8 mouse cellular contexts compared by ENCODE assay signal in genomic region chr8:88520985-88521527, GRCm38 (mm10). TPM values are rescaled to one million over a fixed set of nuclear protein-coding genes. Genes with fewer than 3 reads are reported as not detected.
DNase-seq lines count a peak whose midpoint lies in the region; ATAC-seq lines count a peak whose summit lies in the region.

Gene Nkd1 (plus strand): TSS chr8:88521354.

- H3K4me1 ChIP-seq in forebrain, embryonic 13.5 days: peaks cover 46% of the 10 kb centered on the region
- H3K4me1 ChIP-seq in heart, embryonic 16.5 days (ENCODE audit: control insufficient read depth, insufficient read depth, low read length): peaks cover 16% of the 10 kb centered on the region
- H3K4me1 ChIP-seq in liver, embryonic 15.5 days (replicated peaks): no peaks in the 10 kb centered on the region
- H3K4me1 ChIP-seq in neural tube, embryonic 13.5 days (replicated peaks): peaks cover 53% of the 10 kb centered on the region

- no peaks in the 10 kb centered on the region for H3K36me3 ChIP-seq in forebrain, embryonic 13.5 days (ENCODE audit: poor library complexity, severe bottlenecking)
- H3K36me3 ChIP-seq in heart, embryonic 16.5 days (ENCODE audit: control insufficient read depth, insufficient read depth): no peaks in the 10 kb centered on the region
- H3K36me3 ChIP-seq in liver, embryonic 15.5 days (replicated peaks): no peaks in the 10 kb centered on the region
- H3K36me3 ChIP-seq in neural tube, embryonic 13.5 days: no peaks in the 10 kb centered on the region

- H3K4me3 ChIP-seq in forebrain, embryonic 13.5 days: peak within 1 kb of the TSS; percentile 80
- peak within 1 kb of the TSS; percentile 75 for H3K4me3 ChIP-seq in heart, embryonic 16.5 days (ENCODE audit: low read length)
- H3K4me3 ChIP-seq in liver, embryonic 15.5 days (replicated peaks): peak within 1 kb of the TSS; percentile 55
- H3K4me3 ChIP-seq in neural tube, embryonic 13.5 days: peak within 1 kb of the TSS; percentile 81

- peak; percentile 78 for DNase-seq in layer of hippocampus, adult 11-12 months (ENCODE audit: low spot score)
- no peak for DNase-seq in layer of hippocampus, adult 9-10 months (ENCODE audit: low spot score)
- DNase-seq in kidney, postnatal 36 days: peak; percentile 69 to 90
- DNase-seq in testis, postnatal 10 days (ENCODE audit: low spot score): peak; percentile 97

- WGBS in forebrain, embryonic 13.5 days: 0% methylated on average over 39 of the region's 67 CpGs
- under 1% methylated on average over 61 of the region's 67 CpGs for WGBS in heart, embryonic 16.5 days
- under 1% methylated on average over 60 of the region's 67 CpGs for whole genome bisulfite sequencing in liver, embryonic 15.5 days (ENCODE audit: insufficient replicate concordance)
- under 1% methylated on average over 63 of the region's 67 CpGs for WGBS in neural tube, embryonic 13.5 days

- peak within 1 kb of the TSS; percentile 88 for H3K9ac ChIP-seq in forebrain, embryonic 13.5 days
- peak within 1 kb of the TSS; percentile 78 for H3K9ac ChIP-seq in heart, embryonic 16.5 days (ENCODE audit: low read length)
- peak within 1 kb of the TSS; percentile 30; the same call in 1 of the 2 replicates for H3K9ac ChIP-seq in liver, embryonic 15.5 days
- H3K9ac ChIP-seq in neural tube, embryonic 13.5 days: peak within 1 kb of the TSS; percentile 89

- peak; percentile 89 for ATAC-seq in forebrain, embryonic 13.5 days
- ATAC-seq in heart, embryonic 16.5 days (replicated peaks; ENCODE audit: extremely low read depth, insufficient read depth, low FRiP score): peak; percentile 92
- ATAC-seq in liver, embryonic 15.5 days (ENCODE audit: insufficient read depth): peak; percentile 63
- peak; percentile 89 for ATAC-seq in neural tube, embryonic 13.5 days (ENCODE audit: low read depth)

- H3K27me3 ChIP-seq in forebrain, embryonic 13.5 days: peaks cover 31% of the 10 kb centered on the region; the same call in 1 of the 2 replicates
- peaks cover 19% of the 10 kb centered on the region for H3K27me3 ChIP-seq in heart, embryonic 16.5 days (ENCODE audit: control insufficient read depth, insufficient read depth, low read length)
- peaks cover 71% of the 10 kb centered on the region for H3K27me3 ChIP-seq in liver, embryonic 15.5 days
- H3K27me3 ChIP-seq in neural tube, embryonic 13.5 days: peaks cover 18% of the 10 kb centered on the region; the same call in 1 of the 2 replicates

- H3K27ac ChIP-seq in forebrain, embryonic 13.5 days: peak within 1 kb of the TSS; percentile 54
- no peak within 1 kb of the TSS for H3K27ac ChIP-seq in heart, embryonic 16.5 days (ENCODE audit: low read length)
- no peak within 1 kb of the TSS for H3K27ac ChIP-seq in liver, embryonic 15.5 days (replicated peaks)
- H3K27ac ChIP-seq in neural tube, embryonic 13.5 days (replicated peaks): peak within 1 kb of the TSS; percentile 65

- H3K9me3 ChIP-seq in forebrain, embryonic 13.5 days (replicated peaks): no peaks in the 10 kb centered on the region
- no peaks in the 10 kb centered on the region for H3K9me3 ChIP-seq in heart, embryonic 16.5 days (replicated peaks; ENCODE audit: control insufficient read depth, low read length)
- H3K9me3 ChIP-seq in liver, embryonic 15.5 days (replicated peaks): no peaks in the 10 kb centered on the region
- H3K9me3 ChIP-seq in neural tube, embryonic 13.5 days: no peaks in the 10 kb centered on the region

- peak within 1 kb of the TSS; percentile 98 for H3K4me2 ChIP-seq in forebrain, embryonic 13.5 days
- H3K4me2 ChIP-seq in heart, embryonic 16.5 days (ENCODE audit: low read depth, low read length): peak within 1 kb of the TSS; percentile 98
- peak within 1 kb of the TSS; percentile 75 for H3K4me2 ChIP-seq in liver, embryonic 15.5 days
- H3K4me2 ChIP-seq in neural tube, embryonic 13.5 days: peak within 1 kb of the TSS; percentile 98

RNA-seq across cellular contexts. Expression of gene Nkd1, which starts in this region (rescaled TPM):
- 44.9 and 47.7 TPM in 2 replicates for polyA plus RNA-seq in forebrain, embryonic 13.5 days (2015; fragmentation: Nextera tagmentation; extraction: Ambion mirVana)
- 12.3 and 15.4 TPM in 2 replicates for polyA plus RNA-seq in heart, embryonic 16.5 days (2015; fragmentation: Nextera tagmentation; extraction: Ambion mirVana)
- 1.8 and 1.9 TPM in 2 replicates for polyA plus RNA-seq in liver, embryonic 15.5 days (2015; fragmentation: Nextera tagmentation; extraction: Ambion mirVana)
- polyA plus RNA-seq in neural tube, embryonic 13.5 days (2015; fragmentation: Nextera tagmentation; extraction: Ambion mirVana): 48.9 and 52.3 TPM in 2 replicates

Comparison
In these comparisons a context has a peak if more than half of its experiments do, and no peak if none do; other contexts are left out.
1. H3K27ac ChIP-seq: peak in forebrain, embryonic 13.5 days (single experiment) and neural tube, embryonic 13.5 days (single experiment); none in heart, embryonic 16.5 days (single experiment) and liver, embryonic 15.5 days (single experiment).
2. H3K9ac ChIP-seq: peak in every context shown above with its lines; median percentile 89 in neural tube, embryonic 13.5 days; 88 in forebrain, embryonic 13.5 days; 78 in heart, embryonic 16.5 days; 30 in liver, embryonic 15.5 days.
3. Peak in every context shown above with its lines, with median percentiles within 50 percentile points of each other: ATAC-seq, H3K4me2 ChIP-seq and H3K4me3 ChIP-seq.